Mouse (Mus musculus) adrenal gland, postnatal 25 days (tissue): Measurements from ENCODE around the gene Gramd4. TPM values are rescaled to one million over a fixed set of nuclear protein-coding genes. Genes with fewer than 3 reads are reported as not detected.
A peak's percentile ranks its signal among the peaks of the same experiment; 100 is the strongest.

Experiments used
- DNase-seq: peaks from one replicate; pipeline ENCODE4 v3.0.0; 2021; ENCODE audit warnings: mixed read lengths
- long read RNA-seq: library from polyadenylated mRNA; stranded (forward); transcript quantifications from one replicate; pipeline ENCODE4 v2.0.0, GENCODE M21; 2021
- total RNA-seq: library from RNA; stranded (reverse); gene quantifications from 2 replicates; pipeline ENCODE4 v1.2.3, GENCODE M21; 2021

Gene Gramd4
- 10.1 and 17.4 TPM in 2 replicates for total RNA-seq
- long read RNA-seq, partial matches to known transcripts = 10 of 21 reads
- long read RNA-seq, other reads (novel, unspliced or antisense) = 11 of 21 reads

GRCm38 (mm10) chr15:86057413-86057812 lies at the start of gene Gramd4:
TSS of gene Gramd4 (plus strand) at chr15:86057695.
- DNase-seq = peak; percentile 24

- no peak for DNase-seq
These were observed 44.4 kb upstream of the Gramd4 start for GRCm38 (mm10) chr15:86013130-86013529.

- no peak for DNase-seq
These were observed 43.8 kb upstream of the Gramd4 start for GRCm38 (mm10) chr15:86013656-86014055.

GRCm38 (mm10) chr15:86015026-86015425 lies 42.5 kb upstream of the Gramd4 start:
- peak; percentile 56 for DNase-seq

GRCm38 (mm10) chr15:86015860-86016541 lies 41.5 kb upstream of the Gramd4 start:
- DNase-seq = no peak

GRCm38 (mm10) chr15:86017336-86017735 lies 40.2 kb upstream of the Gramd4 start:
- no peak for DNase-seq

GRCm38 (mm10) chr15:86018753-86019512 lies 38.6 kb upstream of the Gramd4 start:
- no peak for DNase-seq

- DNase-seq = no peak
These were observed 37.5 kb upstream of the Gramd4 start for GRCm38 (mm10) chr15:86020008-86020407.

GRCm38 (mm10) chr15:86021301-86021700 lies 36.2 kb upstream of the Gramd4 start:
- DNase-seq = no peak

GRCm38 (mm10) chr15:86021971-86022370 lies 35.5 kb upstream of the Gramd4 start:
- DNase-seq = no peak

- no peak for DNase-seq
These were observed 29.6 kb upstream of the Gramd4 start for GRCm38 (mm10) chr15:86027871-86028270.

- DNase-seq = no peak
These were observed 27.5 kb upstream of the Gramd4 start for GRCm38 (mm10) chr15:86029981-86030380.

- DNase-seq = peak; percentile 46
These were observed 24.7 kb upstream of the Gramd4 start for GRCm38 (mm10) chr15:86032811-86033190.

- peak; percentile 38 for DNase-seq
These were observed 24.2 kb upstream of the Gramd4 start, which contains the start of gene Celsr1 for GRCm38 (mm10) chr15:86033191-86033841. TSS of gene Celsr1 (minus strand) at chr15:86033777.

GRCm38 (mm10) chr15:86034021-86034523 lies 23.4 kb upstream of the Gramd4 start:
- peak; percentile 57 for DNase-seq

- no peak for DNase-seq
These were observed 22.6 kb upstream of the Gramd4 start for GRCm38 (mm10) chr15:86034781-86035360.

- DNase-seq = no peak
These were observed 21.6 kb upstream of the Gramd4 start for GRCm38 (mm10) chr15:86035913-86036312.

GRCm38 (mm10) chr15:86038802-86039201 lies 18.7 kb upstream of the Gramd4 start:
- peak; percentile 69 for DNase-seq

- no peak for DNase-seq
These were observed 16.1 kb upstream of the Gramd4 start for GRCm38 (mm10) chr15:86041421-86041820.

- no peak for DNase-seq
These were observed 15.1 kb upstream of the Gramd4 start for GRCm38 (mm10) chr15:86042364-86042763.

GRCm38 (mm10) chr15:86049510-86049909 lies 8.0 kb upstream of the Gramd4 start:
- no peak for DNase-seq

- no peak for DNase-seq
These were observed 7.2 kb upstream of the Gramd4 start for GRCm38 (mm10) chr15:86050170-86050743.
